Mouse (Mus musculus): ENCODE results near the gene Dusp22. TPM values are rescaled to one million over a fixed set of nuclear protein-coding genes. Genes with fewer than 3 reads are reported as not detected.

Dusp22 gene
- total RNA-seq, 1 experiment from 2014 or later: 20.6 TPM

DNA sequence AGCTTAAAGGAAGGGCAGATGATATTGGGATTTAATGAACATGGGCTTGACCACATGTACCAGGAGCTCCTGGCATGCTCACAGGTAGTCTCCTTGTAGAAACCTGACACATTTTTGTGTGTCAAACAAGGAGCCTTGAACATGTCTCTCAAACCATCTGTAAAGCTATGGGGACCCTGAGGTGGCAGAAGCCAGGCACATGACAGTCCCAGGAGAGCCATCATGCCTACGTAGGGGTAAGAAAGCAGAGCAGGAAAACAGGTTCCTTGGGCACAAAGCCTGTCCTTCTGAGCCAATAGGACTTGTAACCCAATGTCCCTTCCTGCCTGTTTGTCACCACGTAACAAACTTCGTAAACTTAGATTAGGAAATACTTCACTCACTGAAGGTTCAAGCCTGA, 51.9 kb downstream of the Dusp22 start:
- ATAC-seq (ENCODE audit: extremely low read depth, insufficient number of reproducible peaks, low FRiP score, poor library complexity, severe bottlenecking): no peak

DNA sequence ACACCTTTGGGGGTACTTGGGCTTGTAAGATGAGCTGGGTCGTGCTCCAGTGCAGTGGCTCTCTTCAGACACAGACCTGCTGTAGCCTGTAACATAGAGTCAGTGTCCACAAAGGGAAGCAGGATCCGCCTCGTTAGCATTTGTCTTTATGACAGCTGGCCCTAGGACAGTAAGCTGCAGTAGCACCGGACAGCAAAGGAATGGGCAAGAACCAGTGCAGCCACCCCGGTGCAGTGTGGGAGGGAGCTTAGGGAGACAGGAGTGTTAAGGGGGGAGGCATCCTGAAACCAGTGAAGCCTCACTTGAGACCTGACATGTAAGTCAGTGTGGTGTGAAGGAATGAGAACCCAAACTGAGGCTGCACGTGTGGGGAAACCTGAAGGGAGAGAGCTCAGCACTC, 52.5 kb downstream of the Dusp22 start:
- ATAC-seq (ENCODE audit: extremely low read depth, insufficient number of reproducible peaks, low FRiP score, poor library complexity, severe bottlenecking): no peak

GRCm38 (mm10) chr13:30713621-30714020, 53.8 kb downstream of the Dusp22 start:
- ATAC-seq (ENCODE audit: extremely low read depth, insufficient number of reproducible peaks, low FRiP score, poor library complexity, severe bottlenecking): no peak

GRCm38 (mm10) chr13:30714552-30714951, 54.8 kb downstream of the Dusp22 start:
- ATAC-seq (ENCODE audit: extremely low read depth, insufficient number of reproducible peaks, low FRiP score, poor library complexity, severe bottlenecking): no peak

- ATAC-seq (ENCODE audit: extremely low read depth, insufficient number of reproducible peaks, low FRiP score, poor library complexity, severe bottlenecking): no peak
Observed at GRCm38 (mm10) chr13:30715060-30715459, 55.3 kb downstream of the Dusp22 start.

GRCm38 (mm10) chr13:30715573-30715972, 55.8 kb downstream of the Dusp22 start:
- ATAC-seq (ENCODE audit: extremely low read depth, insufficient number of reproducible peaks, low FRiP score, poor library complexity, severe bottlenecking): no peak

DNA sequence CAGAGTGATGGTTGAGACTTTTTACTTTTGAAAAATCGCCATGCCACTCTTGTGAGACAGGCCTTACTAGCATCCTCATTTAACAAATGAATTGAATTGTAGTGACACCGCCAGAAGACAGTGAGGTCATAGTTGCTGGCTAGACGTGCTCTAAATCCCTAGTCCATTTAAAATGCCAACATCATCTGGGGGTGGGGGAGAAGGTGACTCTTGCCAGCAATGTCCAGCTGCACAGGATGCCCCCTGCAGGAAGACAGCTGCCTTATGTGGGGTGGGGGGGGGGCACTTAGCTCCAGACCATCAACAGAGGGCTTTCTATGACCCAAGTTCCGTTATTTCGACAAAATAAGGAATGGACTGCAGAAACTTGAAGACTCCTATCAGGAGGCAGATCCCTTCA, 56.8 kb downstream of the Dusp22 start:
- no peak for ATAC-seq (ENCODE audit: extremely low read depth, insufficient number of reproducible peaks, low FRiP score, poor library complexity, severe bottlenecking)

GRCm38 (mm10) chr13:30722601-30723000, 62.8 kb downstream of the Dusp22 start:
- no peak for ATAC-seq (ENCODE audit: extremely low read depth, insufficient number of reproducible peaks, low FRiP score, poor library complexity, severe bottlenecking)

DNA sequence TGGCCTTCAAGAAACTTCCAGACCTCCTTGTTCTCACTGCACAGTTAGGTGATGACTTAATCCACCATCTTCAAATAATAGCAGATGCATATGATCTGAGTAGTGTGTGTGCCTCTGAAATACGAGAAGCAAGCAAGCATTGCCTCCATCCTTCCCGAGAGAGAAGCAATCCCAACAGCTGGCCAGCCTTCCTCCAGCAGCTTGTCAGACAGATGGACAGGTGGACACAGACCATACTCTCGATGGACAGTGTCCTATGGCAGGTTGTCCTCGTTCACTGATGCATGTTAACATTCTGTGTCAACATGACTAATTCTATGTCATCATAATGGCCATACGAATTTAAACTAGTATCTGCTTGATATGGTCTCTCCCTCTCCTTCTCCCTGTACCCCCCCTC, 63.5 kb downstream of the Dusp22 start:
- ATAC-seq (ENCODE audit: extremely low read depth, insufficient number of reproducible peaks, low FRiP score, poor library complexity, severe bottlenecking): no peak

DNA sequence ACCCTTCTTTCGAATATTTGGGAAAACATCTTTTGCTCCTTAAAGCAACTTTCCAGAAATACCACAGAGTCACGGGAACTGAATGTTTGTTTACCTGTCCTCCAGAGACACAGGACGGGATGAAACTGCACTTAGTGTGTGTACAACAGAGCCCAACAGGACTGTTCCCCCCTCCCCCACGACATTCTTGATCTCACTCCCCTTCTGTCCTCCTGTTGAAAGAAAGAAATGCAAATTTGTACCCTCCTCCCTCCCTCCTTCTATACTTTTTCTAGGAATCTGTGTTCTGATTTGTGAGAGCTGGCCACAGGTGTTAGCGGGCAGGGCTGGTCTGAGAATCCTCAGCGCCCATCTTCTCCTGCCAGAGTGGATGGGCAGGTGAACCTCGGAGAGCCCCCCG, 64.1 kb downstream of the Dusp22 start:
- ATAC-seq (ENCODE audit: extremely low read depth, insufficient number of reproducible peaks, low FRiP score, poor library complexity, severe bottlenecking): no peak

- no peak for ATAC-seq (ENCODE audit: extremely low read depth, insufficient number of reproducible peaks, low FRiP score, poor library complexity, severe bottlenecking)
Observed at GRCm38 (mm10) chr13:30724691-30725271, 65.0 kb downstream of the Dusp22 start.

DNA sequence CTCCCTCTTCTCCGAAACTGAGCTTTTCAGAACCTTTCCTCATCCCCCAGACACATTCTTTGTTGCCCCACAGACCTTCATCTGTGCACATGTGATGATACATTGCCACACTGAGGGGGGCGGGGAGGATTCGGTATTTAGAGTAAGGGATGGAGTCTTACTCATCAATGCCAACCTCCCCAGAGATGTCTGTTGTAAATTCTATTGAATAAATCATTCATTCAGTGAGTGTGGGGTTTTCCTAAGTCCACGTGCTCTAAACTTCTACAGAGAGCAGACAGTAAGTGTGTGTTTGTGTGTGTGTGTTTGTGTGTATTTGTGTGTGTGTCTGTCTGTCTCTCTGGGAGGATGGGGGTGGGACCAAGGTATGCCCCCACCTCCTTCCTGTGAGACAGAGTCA, 67.1 kb downstream of the Dusp22 start:
- ATAC-seq (ENCODE audit: extremely low read depth, insufficient number of reproducible peaks, low FRiP score, poor library complexity, severe bottlenecking): no peak

DNA sequence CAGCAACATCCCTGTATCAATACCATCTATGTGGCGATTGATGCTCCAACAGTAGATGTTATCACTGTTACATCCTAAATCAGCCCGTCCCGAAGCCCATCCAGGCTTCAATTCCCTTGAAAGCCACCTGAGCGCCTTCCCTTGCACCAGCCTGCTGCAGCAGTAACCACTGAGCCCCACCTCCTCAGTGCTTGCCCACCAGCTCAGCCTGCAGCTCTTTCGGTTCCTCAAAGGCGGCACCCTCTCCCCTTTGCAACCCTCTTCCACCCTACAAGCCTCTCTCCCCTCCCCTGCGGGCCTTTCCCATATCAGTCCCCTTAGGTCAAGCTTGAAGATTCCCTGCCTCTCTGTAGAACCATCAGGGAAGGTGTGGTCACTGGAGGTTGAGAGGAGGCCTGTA, 68.4 kb downstream of the Dusp22 start:
- ATAC-seq (ENCODE audit: extremely low read depth, insufficient number of reproducible peaks, low FRiP score, poor library complexity, severe bottlenecking): peak; percentile 79

DNA sequence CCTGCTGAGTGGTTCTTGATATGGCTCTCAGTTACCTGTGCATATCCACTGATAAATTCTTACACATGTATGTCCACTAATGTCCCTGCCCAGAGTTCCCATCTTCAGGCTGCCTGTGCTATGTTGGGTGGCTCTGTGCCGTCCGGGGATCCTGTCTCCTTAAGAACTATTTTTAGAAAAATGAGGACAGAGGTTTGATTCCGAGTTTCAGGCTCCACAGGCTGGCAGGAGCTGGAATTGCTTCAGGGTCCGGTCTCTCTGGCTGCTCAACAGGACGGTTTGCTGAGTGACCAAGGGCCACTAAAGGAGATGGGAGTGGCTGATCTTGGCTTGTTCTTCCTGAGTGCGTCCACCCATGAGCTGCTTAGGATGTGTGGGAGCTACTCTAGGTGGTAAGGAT, 69.4 kb downstream of the Dusp22 start:
- no peak for ATAC-seq (ENCODE audit: extremely low read depth, insufficient number of reproducible peaks, low FRiP score, poor library complexity, severe bottlenecking)

DNA sequence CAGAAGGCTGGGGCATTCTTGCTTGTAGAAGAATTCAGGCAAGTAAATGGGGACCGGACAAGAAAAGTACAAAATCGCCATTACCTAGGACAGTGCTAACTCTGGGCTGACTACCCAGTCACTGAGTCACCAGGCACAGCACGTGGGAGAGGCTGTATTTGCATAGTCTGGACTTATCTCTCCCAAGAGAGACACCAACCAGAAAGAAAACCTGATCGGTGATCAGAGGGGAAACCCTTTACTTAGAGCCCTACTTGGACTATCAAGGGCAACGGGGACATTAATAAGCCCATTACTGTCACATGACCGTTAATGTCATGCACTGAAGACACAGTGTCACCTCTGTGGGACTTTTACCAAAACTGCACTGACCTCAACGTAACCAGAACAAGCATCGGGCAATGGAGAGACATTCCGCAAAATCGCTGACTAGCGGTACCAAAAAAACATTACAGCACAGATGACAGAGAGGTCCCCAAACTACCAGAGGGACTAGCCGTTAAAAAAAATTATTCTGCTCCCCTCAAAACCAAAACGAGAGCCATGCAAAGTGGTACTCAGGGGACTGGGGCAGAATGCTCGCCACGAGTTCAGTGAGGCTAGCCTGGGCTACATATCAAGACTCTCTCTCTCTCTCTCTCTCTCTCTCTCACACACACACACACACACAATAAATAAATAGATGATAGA, 70.5 kb downstream of the Dusp22 start:
- no peak for ATAC-seq (ENCODE audit: extremely low read depth, insufficient number of reproducible peaks, low FRiP score, poor library complexity, severe bottlenecking)

DNA sequence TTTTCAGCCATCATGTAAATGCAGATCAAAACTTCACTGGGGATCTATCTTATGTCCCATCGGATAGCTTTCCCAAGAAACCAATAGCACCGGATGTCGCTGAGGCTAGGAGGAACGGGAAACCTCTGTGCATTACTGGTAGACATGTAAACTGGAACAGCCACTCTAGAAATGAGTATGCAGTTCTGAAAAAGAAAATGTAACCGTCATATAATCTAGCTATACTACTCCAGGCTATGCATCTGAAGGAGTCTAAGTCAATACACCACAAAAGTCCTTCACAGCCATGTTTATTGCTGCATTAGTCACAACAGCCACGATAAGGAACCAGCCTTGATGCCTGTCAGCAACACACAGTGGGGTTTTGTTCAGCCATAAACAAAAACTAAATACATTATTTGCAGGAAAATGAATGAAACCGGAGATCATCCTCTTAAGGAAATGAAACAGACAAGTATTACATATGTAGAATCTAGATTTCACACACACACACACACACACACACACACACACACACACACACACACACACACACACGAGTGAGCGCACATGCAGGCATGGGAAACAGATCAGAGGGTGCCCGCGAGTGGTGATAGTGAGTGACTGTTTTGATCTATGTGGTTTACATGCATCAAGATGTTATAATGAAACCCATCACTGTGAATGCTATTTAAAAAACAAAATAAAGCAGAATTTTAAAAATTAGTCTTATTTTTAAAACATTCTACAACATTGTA, 73.1 kb downstream of the Dusp22 start:
- ATAC-seq (ENCODE audit: extremely low read depth, insufficient number of reproducible peaks, low FRiP score, poor library complexity, severe bottlenecking): no peak

GRCm38 (mm10) chr13:30736721-30737120, 76.9 kb downstream of the Dusp22 start:
- peak; percentile 57; the same call in 1 of the 2 replicates for ATAC-seq (ENCODE audit: extremely low read depth, insufficient number of reproducible peaks, low FRiP score, poor library complexity, severe bottlenecking)

GRCm38 (mm10) chr13:30737257-30737656, 77.5 kb downstream of the Dusp22 start:
- ATAC-seq (ENCODE audit: extremely low read depth, insufficient number of reproducible peaks, low FRiP score, poor library complexity, severe bottlenecking): no peak

DNA sequence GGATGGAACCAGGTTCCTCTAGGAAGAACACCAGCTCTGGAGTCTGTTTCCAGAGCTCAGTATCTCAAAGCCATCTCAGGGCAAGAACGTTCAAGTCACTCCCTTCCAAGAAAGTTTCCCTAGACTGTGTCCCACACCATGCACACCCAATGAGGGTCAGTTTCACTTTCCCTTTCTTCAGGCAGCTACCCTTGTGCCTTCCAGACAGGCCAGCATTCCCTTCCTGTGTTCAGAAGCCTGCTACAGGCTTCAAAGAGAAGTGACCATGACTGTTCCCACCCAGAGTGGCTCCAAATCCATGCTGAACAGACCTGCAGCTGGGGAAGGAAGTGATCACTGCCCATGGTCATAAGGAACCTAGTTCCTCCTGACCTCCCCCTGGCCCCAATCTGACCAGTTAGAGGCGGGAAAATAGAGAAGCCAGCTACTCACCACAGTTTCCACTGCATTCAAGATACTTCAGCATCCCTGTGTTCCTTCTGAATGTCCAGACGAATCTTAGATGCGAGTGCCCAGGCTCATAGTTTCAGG, 78.6 kb downstream of the Dusp22 start:
- no peak for ATAC-seq (ENCODE audit: extremely low read depth, insufficient number of reproducible peaks, low FRiP score, poor library complexity, severe bottlenecking)

- ATAC-seq (ENCODE audit: extremely low read depth, insufficient number of reproducible peaks, low FRiP score, poor library complexity, severe bottlenecking): no peak
Observed at GRCm38 (mm10) chr13:30741172-30741571, 81.4 kb downstream of the Dusp22 start.
